Mouse (Mus musculus) heart, embryonic 10.5 days (tissue): ENCODE results near the gene Hoxa5. TPM values are rescaled to one million over a fixed set of nuclear protein-coding genes. Genes with fewer than 3 reads are reported as not detected.

ENCODE experiments used
- DNase-seq: peaks from one replicate; pipeline ENCODE4 v3.0.0-alpha.2; 2017; ENCODE audit warnings: low spot score
- H3K27ac ChIP-seq: fragments of 300-500 bp; sonication (generic); 2 replicates; pipeline ENCODE4 v1.5.1; 2016; ENCODE audit warnings: mild to moderate bottlenecking
- H3K27me3 ChIP-seq: fragments of 300-500 bp; sonication (generic); 2 replicates; pipeline ENCODE4 v1.6.1; 2016; ENCODE audit warnings: mild to moderate bottlenecking; ENCODE audit not compliant: poor library complexity, insufficient read depth, severe bottlenecking
- H3K36me3 ChIP-seq: fragments of 300-500 bp; sonication (generic); 2 replicates; pipeline ENCODE4 v1.6.1; 2016; ENCODE audit warnings: mild to moderate bottlenecking, moderate library complexity
- H3K4me1 ChIP-seq: fragments of 300-500 bp; sonication (generic); 2 replicates; pipeline ENCODE4 v1.6.1; 2016; ENCODE audit warnings: mild to moderate bottlenecking
- H3K4me3 ChIP-seq: fragments of 300-500 bp; sonication (generic); 2 replicates; pipeline ENCODE4 v1.5.1; 2016; ENCODE audit warnings: mild to moderate bottlenecking, moderate library complexity
- H3K9me3 ChIP-seq: fragments of 300-500 bp; sonication (generic); 2 replicates; pipeline ENCODE4 v1.6.1; 2016; ENCODE audit warnings: mild to moderate bottlenecking, moderate library complexity
- WGBS: fragments of 180-500 bp; shearing (Covaris S2); methylation state at CpG from one replicate; pipeline ENCODE4 v1.1.7; 2016; 5-methylcytosine and 5-hydroxymethylcytosine counted together
- polyA plus RNA-seq: library from polyadenylated mRNA; unstranded; fragments of >200 nt; fragmentation: Nextera tagmentation; extraction: Ambion mirVana; gene quantifications from 2 replicates; pipeline ENCODE4 v1.2.1, GENCODE M21; 2016

The Hoxa5 gene
- polyA plus RNA-seq, 1 experiment from 2014 or later: 6.0 TPM

DNA sequence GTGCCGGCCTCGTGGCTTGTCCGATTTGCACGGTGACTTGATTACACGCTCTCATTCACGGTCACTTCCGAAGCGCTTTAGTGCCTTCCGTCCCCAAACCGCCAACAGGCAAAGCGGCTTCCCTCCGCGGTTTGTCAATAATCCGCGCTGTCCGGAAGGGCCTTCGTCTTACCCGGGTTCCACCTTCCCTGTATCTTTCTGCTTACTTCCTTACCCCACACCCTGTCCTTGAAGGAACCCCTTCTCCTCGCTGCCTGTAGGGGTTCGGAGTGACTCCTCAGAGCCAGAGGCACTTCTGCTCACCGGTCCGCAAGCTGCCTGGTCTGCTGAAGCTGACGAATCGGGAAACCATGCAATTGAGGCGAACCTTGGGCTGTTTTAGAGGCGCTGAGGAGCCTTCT is 42.0 kb upstream of the Hoxa5 start:
- WGBS: under 1% methylated on average over 26 of the region's 26 CpGs
- H3K27me3 ChIP-seq: peaks cover 99% of the 10 kb centered on the region
- peak; percentile 75 for DNase-seq
- no peaks in the 10 kb centered on the region for H3K36me3 ChIP-seq
- no peak overlapping the region for H3K27ac ChIP-seq
- H3K9me3 ChIP-seq: no peaks in the 10 kb centered on the region
- H3K4me3 ChIP-seq: peak overlapping the region; percentile 32
- H3K4me1 ChIP-seq: peaks cover 15% of the 10 kb centered on the region

DNA sequence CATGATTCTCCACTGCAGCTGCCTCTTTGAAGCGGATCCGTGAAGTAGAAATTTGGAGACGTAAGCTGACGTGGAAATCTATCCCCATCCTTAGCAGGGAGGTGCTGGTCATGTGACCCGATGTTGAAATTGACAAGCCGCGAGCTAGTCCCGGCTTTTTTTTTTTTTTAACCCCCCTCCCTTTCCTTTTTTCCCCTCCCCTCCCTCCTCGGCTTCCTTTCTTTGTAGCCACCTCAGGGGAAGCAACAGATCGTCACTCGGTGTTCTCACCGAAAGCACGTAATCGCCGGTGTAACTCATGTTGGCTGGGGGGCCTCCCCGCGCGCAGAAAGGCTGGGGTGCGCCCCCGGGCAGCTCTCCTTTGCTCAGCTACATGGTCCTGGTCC is 41.4 kb upstream of the Hoxa5 start, which contains the start of gene Hoxa11:
TSS of gene Hoxa11 (minus strand) at position 54 of the 386 bp plus-strand sequence.
- DNase-seq: peak; percentile 72
- H3K27me3 ChIP-seq: peaks cover 99% of the 10 kb centered on the region
- H3K9me3 ChIP-seq: no peaks in the 10 kb centered on the region
- peak within 1 kb of the TSS; percentile 46 for H3K4me3 ChIP-seq
- peaks cover 15% of the 10 kb centered on the region for H3K4me1 ChIP-seq
- no peak within 1 kb of the TSS for H3K27ac ChIP-seq
- under 1% methylated on average over 20 of the region's 20 CpGs for WGBS
- H3K36me3 ChIP-seq: no peaks in the 10 kb centered on the region

DNA sequence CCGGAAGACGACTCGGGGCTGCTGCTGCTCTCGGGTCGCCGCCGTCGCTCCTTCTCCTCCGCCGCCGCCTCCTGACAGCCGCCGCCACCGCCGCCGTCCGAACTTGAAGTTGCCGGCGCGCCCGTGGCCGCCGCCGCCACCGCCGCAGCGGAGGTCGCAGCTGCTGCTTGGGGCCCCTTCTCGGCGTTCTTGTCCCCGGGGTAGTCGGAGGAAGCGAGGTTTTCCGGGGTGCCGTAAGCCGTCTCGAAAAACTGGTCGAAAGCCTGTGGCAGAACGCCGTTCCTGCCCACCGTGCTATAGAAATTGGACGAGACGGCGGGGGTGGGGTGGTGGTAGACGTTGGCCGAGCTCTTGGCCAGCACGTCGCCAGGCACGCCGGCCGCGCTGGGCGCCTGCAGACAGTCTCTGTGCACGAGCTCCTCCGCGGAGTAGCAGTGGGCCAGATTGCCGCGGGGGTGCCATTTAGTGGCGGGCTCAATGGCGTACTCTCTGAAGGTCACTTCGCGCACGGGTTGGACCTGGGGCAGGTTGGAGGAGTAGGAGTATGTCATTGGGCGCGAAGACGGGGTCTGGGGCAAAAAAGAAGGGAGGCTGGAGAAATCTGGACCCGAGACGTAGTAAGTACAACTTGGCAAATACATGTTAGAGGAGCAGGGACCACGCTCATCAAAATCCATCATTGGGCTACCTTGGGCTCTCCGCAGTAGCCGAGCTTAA is 40.8 kb upstream of the Hoxa5 start:
- WGBS: under 1% methylated on average over 71 of the region's 71 CpGs
- Histone ChIP-seq H3K4me1 (peaks cover 16% of the 10 kb centered on the region), H3K27ac (no peak overlapping the region), H3K27me3 (peaks cover 99% of the 10 kb centered on the region), H3K9me3 (no peaks in the 10 kb centered on the region), H3K36me3 (no peaks in the 10 kb centered on the region), H3K4me3 (peak overlapping the region; percentile 46)
- DNase-seq: peak; percentile 72

DNA sequence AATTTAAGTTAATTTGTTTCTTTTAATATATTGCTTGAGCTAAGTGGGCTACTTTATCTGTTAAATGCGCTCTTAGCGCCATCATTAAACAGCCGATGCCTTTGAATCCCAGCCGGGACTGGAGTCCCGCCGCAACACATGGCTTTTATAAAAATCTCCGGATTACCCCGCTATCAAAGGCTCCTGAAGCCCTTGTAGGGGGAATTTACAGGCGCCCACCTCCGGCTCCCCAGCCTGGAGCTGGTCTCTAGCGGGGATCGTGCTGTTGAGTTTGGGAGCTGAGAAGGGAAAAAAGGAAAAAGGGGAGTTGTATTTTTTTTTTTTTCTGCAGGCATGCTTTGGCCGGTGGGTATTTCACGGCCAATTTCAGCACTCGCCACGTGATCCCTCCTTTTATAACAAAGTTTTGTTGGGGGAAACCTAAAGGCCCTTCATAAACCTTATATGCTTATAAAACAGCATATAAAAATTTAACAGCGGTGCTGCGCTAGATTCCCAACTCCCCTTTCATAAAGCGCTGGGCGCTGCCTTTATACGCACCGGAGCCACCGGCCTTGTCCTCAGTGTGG is 40.2 kb upstream of the Hoxa5 start:
- H3K27ac ChIP-seq: no peak overlapping the region
- no peaks in the 10 kb centered on the region for H3K9me3 ChIP-seq
- H3K4me3 ChIP-seq: peak overlapping the region; percentile 46
- H3K4me1 ChIP-seq: peaks cover 18% of the 10 kb centered on the region
- peak; percentile 65 for DNase-seq
- peaks cover 99% of the 10 kb centered on the region for H3K27me3 ChIP-seq
- WGBS: 1% methylated on average over 23 of the region's 23 CpGs
- no peaks in the 10 kb centered on the region for H3K36me3 ChIP-seq

DNA sequence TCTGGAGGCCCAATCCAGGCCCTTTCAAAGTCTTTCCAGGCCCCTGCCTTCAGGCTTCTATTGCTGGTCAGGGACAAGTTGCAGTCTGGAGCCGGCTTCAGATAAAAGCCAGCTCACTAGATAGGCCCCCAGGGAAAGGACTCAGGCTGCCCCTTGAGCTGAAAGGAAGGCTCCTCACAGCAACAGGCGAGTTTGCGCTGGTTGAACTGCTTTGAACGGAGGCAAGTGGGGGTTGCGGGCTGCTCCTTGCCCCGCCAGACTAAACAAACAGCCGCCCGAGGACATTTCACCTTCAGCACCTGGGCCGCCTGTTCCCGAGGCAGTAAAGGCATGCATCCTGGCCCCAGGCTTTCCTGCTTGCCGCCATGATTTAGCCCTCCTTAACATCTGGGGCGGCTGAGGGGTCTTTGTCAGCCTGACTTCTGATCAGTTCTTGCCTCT is 39.3 kb upstream of the Hoxa5 start:
- no peak overlapping the region for H3K27ac ChIP-seq
- peaks cover 99% of the 10 kb centered on the region for H3K27me3 ChIP-seq
- H3K4me1 ChIP-seq: peaks cover 13% of the 10 kb centered on the region; the same call in 1 of the 2 replicates
- H3K4me3 ChIP-seq: no peak overlapping the region
- DNase-seq: peak; percentile 74
- H3K36me3 ChIP-seq: no peaks in the 10 kb centered on the region
- no peaks in the 10 kb centered on the region for H3K9me3 ChIP-seq
- WGBS: 1% methylated on average over 12 of the region's 12 CpGs

DNA sequence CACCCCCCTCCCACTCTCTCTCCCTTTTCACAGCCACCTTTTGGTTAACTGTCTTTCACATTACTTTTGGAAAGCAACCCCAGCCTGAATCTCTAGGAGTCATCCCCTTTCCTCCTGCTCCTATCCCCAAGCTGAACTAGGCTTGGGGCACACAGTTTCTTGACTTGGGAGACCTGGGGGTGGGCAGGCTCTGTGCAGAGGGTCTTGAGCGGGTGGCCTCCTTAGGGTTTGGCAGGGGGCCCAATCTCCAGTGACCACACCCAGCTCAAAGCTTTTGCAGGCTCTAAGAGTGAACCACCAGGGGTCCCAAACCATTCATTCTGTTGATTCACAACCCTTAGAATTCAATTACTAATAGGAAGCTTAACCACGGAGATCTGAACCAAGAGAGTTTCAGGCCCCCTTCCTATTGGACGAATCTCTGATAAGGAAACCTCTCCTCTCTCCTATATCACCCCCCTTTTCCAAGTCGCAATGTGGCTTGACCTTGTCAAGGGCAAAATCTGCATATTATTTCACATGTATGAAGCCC is 38.5 kb upstream of the Hoxa5 start:
- no peak overlapping the region for H3K27ac ChIP-seq

DNA sequence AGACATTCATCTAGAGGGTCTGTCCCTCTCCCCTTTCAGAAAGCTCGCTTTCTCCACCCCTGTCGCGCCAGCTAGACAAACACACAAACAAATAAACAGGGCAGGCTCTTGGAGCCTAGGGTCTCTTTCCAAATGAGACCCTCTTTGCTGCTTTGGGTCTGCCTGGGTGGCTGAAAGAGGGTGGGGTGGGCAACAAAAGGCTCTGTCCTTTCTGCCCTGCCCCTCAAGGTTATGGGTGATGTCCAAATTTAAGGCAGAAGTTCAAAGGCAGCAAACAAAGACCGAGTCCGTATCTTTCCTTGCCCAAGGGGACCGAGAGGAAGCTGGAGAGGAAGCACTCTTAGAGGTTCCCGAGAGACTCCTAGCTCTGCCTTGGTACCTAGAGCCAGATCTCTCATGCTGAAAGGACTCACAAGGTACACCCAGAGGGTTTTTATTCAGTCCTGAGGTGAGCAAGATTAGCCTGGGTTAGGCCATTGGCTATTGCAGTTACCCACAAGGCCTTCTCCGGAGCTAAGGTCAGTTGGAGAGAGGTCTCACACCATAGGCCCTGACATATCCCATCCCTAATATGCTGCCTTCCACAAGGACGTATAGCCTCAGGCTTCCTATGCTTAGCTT is 36.7 kb upstream of the Hoxa5 start:
- WGBS: 3% methylated on average over 9 of the region's 9 CpGs
- no peaks in the 10 kb centered on the region for H3K36me3 ChIP-seq
- DNase-seq: peak; percentile 70
- H3K4me3 ChIP-seq: no peak overlapping the region; the same call in 1 of the 2 replicates
- no peaks in the 10 kb centered on the region for H3K9me3 ChIP-seq
- no peak overlapping the region for H3K27ac ChIP-seq
- H3K27me3 ChIP-seq: peaks cover 99% of the 10 kb centered on the region
- peaks cover 9% of the 10 kb centered on the region; the same call in 1 of the 2 replicates for H3K4me1 ChIP-seq

More for the DNA sequence above, 38.5 kb upstream of the Hoxa5 start:
- peaks cover 99% of the 10 kb centered on the region for H3K27me3 ChIP-seq
- DNase-seq: peak; percentile 57
- no peaks in the 10 kb centered on the region for H3K9me3 ChIP-seq
- H3K4me3 ChIP-seq: no peak overlapping the region
- no peaks in the 10 kb centered on the region for H3K36me3 ChIP-seq
- WGBS: 4% methylated on average over 4 of the region's 4 CpGs
- peaks cover 9% of the 10 kb centered on the region; the same call in 1 of the 2 replicates for H3K4me1 ChIP-seq

DNA sequence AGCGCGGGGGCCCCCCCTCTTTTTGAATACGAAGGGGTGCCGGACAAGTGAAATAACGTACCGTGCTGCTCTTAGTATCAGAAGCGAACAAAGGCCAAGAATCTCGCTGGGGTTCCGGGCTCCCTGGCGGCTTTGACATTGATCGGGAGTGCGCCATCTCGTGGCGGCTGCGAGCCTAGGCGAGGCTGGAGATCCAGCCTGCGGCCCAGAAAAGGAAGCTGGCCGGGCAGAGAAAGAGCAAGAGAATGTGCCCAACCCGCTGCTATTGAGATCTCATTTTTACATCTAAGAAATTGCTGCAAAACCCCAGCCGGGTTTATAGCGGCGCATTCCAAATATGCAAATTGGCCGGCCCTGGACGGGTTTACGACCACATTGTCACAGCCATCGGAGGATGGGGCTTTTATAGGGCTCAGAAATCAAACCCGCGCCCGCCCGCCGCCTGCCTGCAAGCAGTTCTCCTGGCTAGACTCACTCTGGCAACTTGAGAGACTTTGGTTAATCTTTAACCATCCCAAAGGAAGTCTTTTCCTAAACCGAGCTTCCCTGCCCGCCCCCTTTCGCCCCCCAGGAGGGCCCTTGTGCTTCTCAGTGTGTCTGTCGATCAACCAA is 36.1 kb upstream of the Hoxa5 start, which contains the start of gene Hoxa10:
TSS of gene Hoxa10 (minus strand) at position 466 of the 612 bp plus-strand sequence.
- peak; percentile 89 for DNase-seq
- Histone ChIP-seq H3K9me3 (no peaks in the 10 kb centered on the region), H3K27me3 (peaks cover 99% of the 10 kb centered on the region), H3K36me3 (no peaks in the 10 kb centered on the region), H3K4me1 (peaks cover 9% of the 10 kb centered on the region; the same call in 1 of the 2 replicates), H3K27ac (no peak within 1 kb of the TSS), H3K4me3 (peak within 1 kb of the TSS; percentile 46)
- under 1% methylated on average over 35 of the region's 35 CpGs for WGBS

DNA sequence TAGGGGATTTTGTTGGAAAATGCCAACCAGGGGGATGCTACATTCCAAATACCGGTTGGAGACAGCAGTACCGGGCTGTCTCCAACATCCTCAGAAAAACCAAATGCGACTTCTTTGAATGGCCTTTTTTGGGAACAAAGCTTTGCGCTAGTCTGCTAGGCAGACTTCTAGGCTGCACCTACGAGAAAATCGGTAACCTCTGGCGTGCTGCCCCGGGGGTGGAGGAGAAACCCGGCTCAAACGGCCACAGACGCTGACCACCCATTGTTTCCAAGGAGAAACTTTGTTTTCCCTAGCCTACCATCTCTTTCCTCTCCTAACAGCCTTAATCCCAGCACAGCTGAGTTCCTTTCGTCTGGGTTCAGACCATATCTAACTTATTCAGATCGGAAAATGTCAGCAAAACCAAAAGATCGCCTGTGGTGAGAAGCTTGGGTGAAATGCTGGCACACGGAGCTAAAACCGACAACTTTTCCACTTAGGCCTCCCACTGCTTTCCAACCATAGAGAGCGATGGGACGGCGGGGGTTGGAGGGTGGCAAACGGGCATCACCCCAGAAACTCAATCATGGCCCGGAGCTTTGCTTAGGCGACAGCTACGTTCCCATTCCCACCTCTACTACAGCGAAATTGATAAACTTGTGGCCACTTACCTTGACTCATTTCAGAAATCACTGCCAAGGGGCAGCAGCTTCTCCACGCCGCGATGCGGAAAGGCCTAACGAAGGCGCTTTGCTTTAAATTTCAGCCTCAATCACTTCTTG is 35.4 kb upstream of the Hoxa5 start:
- peak; percentile 72 for DNase-seq
- Histone ChIP-seq H3K27ac (no peak overlapping the region), H3K9me3 (no peaks in the 10 kb centered on the region), H3K27me3 (peaks cover 99% of the 10 kb centered on the region), H3K4me3 (peak overlapping the region; percentile 46), H3K36me3 (no peaks in the 10 kb centered on the region), H3K4me1 (peaks cover 4% of the 10 kb centered on the region; the same call in 1 of the 2 replicates)
- 2% methylated on average over 30 of the region's 30 CpGs for WGBS

DNA sequence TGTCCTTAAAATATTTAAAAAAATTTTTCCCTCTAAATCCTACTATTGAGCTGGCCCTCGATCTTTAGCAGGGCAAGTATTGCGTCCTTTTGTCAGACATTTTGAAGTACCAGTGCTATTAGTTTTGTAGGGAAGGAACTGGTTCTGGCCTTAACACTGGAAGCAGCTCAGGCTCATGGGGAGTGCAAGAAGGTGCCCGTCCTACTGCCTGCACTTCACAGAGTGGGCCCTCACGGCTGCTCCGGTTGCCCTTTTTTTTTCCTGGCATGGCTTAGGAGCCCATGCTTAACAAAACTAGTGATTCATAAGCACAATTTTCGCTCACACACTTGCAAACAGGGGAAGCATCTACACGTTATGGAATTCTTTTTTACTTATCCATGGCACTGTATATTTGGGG is 34.6 kb upstream of the Hoxa5 start:
- H3K4me3 ChIP-seq: no peak overlapping the region
- H3K27me3 ChIP-seq: peaks cover 99% of the 10 kb centered on the region
- 2% methylated on average over 7 of the region's 7 CpGs for WGBS
- H3K4me1 ChIP-seq: peaks cover 9% of the 10 kb centered on the region
- H3K36me3 ChIP-seq: no peaks in the 10 kb centered on the region
- no peak for DNase-seq
- no peaks in the 10 kb centered on the region for H3K9me3 ChIP-seq
- H3K27ac ChIP-seq: no peak overlapping the region

DNA sequence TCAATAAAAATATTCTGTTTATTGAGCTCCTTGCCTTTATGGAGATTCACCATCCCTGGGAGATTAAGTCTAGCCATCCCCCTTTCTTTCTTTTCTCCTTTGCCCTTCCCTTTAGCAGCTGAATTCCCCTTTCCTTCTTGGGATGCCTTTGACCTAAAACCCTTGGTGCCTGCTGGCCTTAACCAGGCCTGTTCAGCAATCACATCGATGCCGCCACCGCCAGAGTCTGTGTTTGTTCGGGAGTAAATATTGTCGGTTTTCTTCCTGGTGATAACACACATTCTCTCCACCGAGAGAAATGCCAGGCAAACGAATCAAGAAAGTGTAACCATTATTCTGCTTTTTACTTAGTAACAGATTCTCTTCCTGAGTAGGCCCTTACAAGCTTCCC is 33.8 kb upstream of the Hoxa5 start:
- H3K9me3 ChIP-seq: no peaks in the 10 kb centered on the region
- H3K4me1 ChIP-seq: peaks cover 15% of the 10 kb centered on the region
- DNase-seq: peak; percentile 64
- H3K27me3 ChIP-seq: peaks cover 99% of the 10 kb centered on the region
- H3K4me3 ChIP-seq: no peak overlapping the region
- no peaks in the 10 kb centered on the region for H3K36me3 ChIP-seq
- no peak overlapping the region for H3K27ac ChIP-seq
- WGBS: under 1% methylated on average over 7 of the region's 7 CpGs
